Mouse (Mus musculus) forebrain, embryonic 12.5 days (tissue): Measurements from ENCODE around the gene Dscam. TPM values are rescaled to one million over a fixed set of nuclear protein-coding genes. Genes with fewer than 3 reads are reported as not detected.
A peak's percentile ranks its signal among the peaks of the same experiment; 100 is the strongest.

Source experiments
- ATAC-seq: fragments of 200-750 bp; cut with Nextera tagmentation; 2 replicates; pipeline ENCODE4 v1.8.0; 2017; ENCODE audit warnings: moderate TSS enrichment; ENCODE audit not compliant: low FRiP score
- H3K27ac ChIP-seq: fragments of 300-500 bp; sonication (generic); 2 replicates; pipeline ENCODE4 v1.5.1; 2016; ENCODE audit warnings: mild to moderate bottlenecking
- H3K27me3 ChIP-seq: fragments of 300-500 bp; sonication (generic); 2 replicates; pipeline ENCODE4 v1.6.1; 2016; ENCODE audit warnings: mild to moderate bottlenecking
- H3K36me3 ChIP-seq: fragments of 300-500 bp; sonication (generic); replicated peaks from 2 replicates; pipeline ENCODE4 v1.6.1; 2016; ENCODE audit warnings: mild to moderate bottlenecking
- H3K4me1 ChIP-seq: fragments of 300-500 bp; sonication (generic); 2 replicates; pipeline ENCODE4 v1.6.1; 2016
- H3K4me2 ChIP-seq: fragments of 300-500 bp; sonication (generic); 2 replicates; pipeline ENCODE4 v1.6.1; 2016; ENCODE audit warnings: mild to moderate bottlenecking, moderate library complexity
- H3K4me3 ChIP-seq: fragments of 300-500 bp; sonication (generic); replicated peaks from 2 replicates; pipeline ENCODE4 v1.5.1; 2016; ENCODE audit warnings: mild to moderate bottlenecking
- H3K9ac ChIP-seq: fragments of 300-500 bp; sonication (generic); 2 replicates; pipeline ENCODE4 v1.6.1; 2016; ENCODE audit warnings: mild to moderate bottlenecking
- H3K9me3 ChIP-seq: fragments of 300-500 bp; sonication (generic); 2 replicates; pipeline ENCODE4 v1.6.1; 2016
- WGBS: fragments of 180-500 bp; shearing (Covaris S2); methylation state at CpG from one replicate; pipeline ENCODE4 v1.1.7; 2016; 5-methylcytosine and 5-hydroxymethylcytosine counted together
- polyA plus RNA-seq: library from polyadenylated mRNA; unstranded; fragments of >200 nt; fragmentation: Nextera tagmentation; extraction: Ambion mirVana; gene quantifications from 2 replicates; pipeline ENCODE4 v1.2.1, GENCODE M21; 2016

Dscam gene
- polyA plus RNA-seq, 1 experiment from 2014 or later: 2.6 TPM

- Histone ChIP-seq H3K36me3 (no peaks in the 10 kb centered on the region), H3K4me3 (no peak overlapping the region), H3K9ac (no peak overlapping the region), H3K27me3 (no peaks in the 10 kb centered on the region), H3K4me2 (no peak overlapping the region), H3K9me3 (no peaks in the 10 kb centered on the region), H3K4me1 (peaks cover 49% of the 10 kb centered on the region), H3K27ac (peak overlapping the region; percentile 70)
- WGBS: 39% methylated on average over 11 of the region's 11 CpGs
- ATAC-seq: peak; percentile 67
Measured at GRCm38 (mm10) chr16:97007892-97008527, 162.5 kb downstream of the Dscam start.

GRCm38 (mm10) chr16:97006854-97007182, 163.7 kb downstream of the Dscam start:
- no peaks in the 10 kb centered on the region for H3K9me3 ChIP-seq
- peaks cover 56% of the 10 kb centered on the region for H3K4me1 ChIP-seq
- no peaks in the 10 kb centered on the region for H3K36me3 ChIP-seq
- no peak overlapping the region for H3K9ac ChIP-seq
- no peak for ATAC-seq
- H3K4me2 ChIP-seq: no peak overlapping the region
- no peaks in the 10 kb centered on the region for H3K27me3 ChIP-seq
- no peak overlapping the region for H3K4me3 ChIP-seq
- H3K27ac ChIP-seq: peak overlapping the region; percentile 70

- Histone ChIP-seq H3K4me3 (no peak overlapping the region), H3K9me3 (no peaks in the 10 kb centered on the region), H3K36me3 (no peaks in the 10 kb centered on the region), H3K27ac (peak overlapping the region; percentile 70), H3K4me2 (no peak overlapping the region), H3K4me1 (peaks cover 59% of the 10 kb centered on the region), H3K27me3 (no peaks in the 10 kb centered on the region), H3K9ac (no peak overlapping the region)
- no peak for ATAC-seq
- 60% methylated on average over 9 of the region's 9 CpGs for WGBS
Measured at GRCm38 (mm10) chr16:97006041-97006853, 164.3 kb downstream of the Dscam start.

- no peak overlapping the region for H3K4me3 ChIP-seq
- no peak overlapping the region for H3K9ac ChIP-seq
- 68% methylated on average over 1 of the region's 1 CpGs for WGBS
- H3K4me2 ChIP-seq: no peak overlapping the region
- no peak overlapping the region; the same call in 1 of the 2 replicates for H3K27ac ChIP-seq
- no peaks in the 10 kb centered on the region for H3K27me3 ChIP-seq
- no peak for ATAC-seq
- H3K36me3 ChIP-seq: no peaks in the 10 kb centered on the region
- H3K4me1 ChIP-seq: peaks cover 48% of the 10 kb centered on the region
- H3K9me3 ChIP-seq: no peaks in the 10 kb centered on the region
Measured at GRCm38 (mm10) chr16:97003965-97004364, 166.6 kb downstream of the Dscam start.

GRCm38 (mm10) chr16:97002837-97003236, 167.7 kb downstream of the Dscam start:
- 23% methylated on average over 2 of the region's 2 CpGs for WGBS
- H3K9ac ChIP-seq: no peak overlapping the region
- H3K4me2 ChIP-seq: no peak overlapping the region
- H3K4me3 ChIP-seq: no peak overlapping the region
- H3K36me3 ChIP-seq: no peaks in the 10 kb centered on the region
- ATAC-seq: peak; percentile 40; the same call in 1 of the 2 replicates
- peak overlapping the region; percentile 68 for H3K27ac ChIP-seq
- H3K9me3 ChIP-seq: no peaks in the 10 kb centered on the region
- H3K4me1 ChIP-seq: peaks cover 40% of the 10 kb centered on the region
- H3K27me3 ChIP-seq: no peaks in the 10 kb centered on the region

GRCm38 (mm10) chr16:97002189-97002588, 168.4 kb downstream of the Dscam start:
- 76% methylated on average over 3 of the region's 3 CpGs for WGBS
- Histone ChIP-seq H3K27ac (peak overlapping the region; percentile 65), H3K27me3 (no peaks in the 10 kb centered on the region), H3K4me1 (peaks cover 33% of the 10 kb centered on the region), H3K4me2 (no peak overlapping the region), H3K4me3 (no peak overlapping the region), H3K9ac (no peak overlapping the region), H3K36me3 (no peaks in the 10 kb centered on the region), H3K9me3 (no peaks in the 10 kb centered on the region)
- ATAC-seq: peak; percentile 74

DNA sequence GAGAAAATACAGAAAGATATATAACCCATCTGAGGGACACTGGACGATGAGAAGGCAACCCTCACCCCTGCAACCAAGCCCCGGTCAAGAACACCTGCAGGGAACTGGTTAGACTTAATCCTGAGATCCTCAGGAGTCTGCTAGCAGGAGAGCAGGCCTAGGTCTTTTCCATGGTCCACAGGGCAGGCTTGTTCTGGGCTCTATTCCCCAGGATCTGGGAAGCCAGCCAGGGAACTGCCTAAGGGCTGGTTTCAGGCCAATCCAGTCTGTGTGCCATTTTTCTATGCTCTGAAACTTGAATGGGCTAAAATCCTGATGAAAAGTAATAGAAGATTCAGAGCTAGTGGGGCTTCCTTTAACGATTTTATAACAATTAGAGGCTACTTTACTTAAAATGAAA, 173.7 kb downstream of the Dscam start:
- WGBS: 58% methylated on average over 3 of the region's 3 CpGs
- no peak for ATAC-seq

DNA sequence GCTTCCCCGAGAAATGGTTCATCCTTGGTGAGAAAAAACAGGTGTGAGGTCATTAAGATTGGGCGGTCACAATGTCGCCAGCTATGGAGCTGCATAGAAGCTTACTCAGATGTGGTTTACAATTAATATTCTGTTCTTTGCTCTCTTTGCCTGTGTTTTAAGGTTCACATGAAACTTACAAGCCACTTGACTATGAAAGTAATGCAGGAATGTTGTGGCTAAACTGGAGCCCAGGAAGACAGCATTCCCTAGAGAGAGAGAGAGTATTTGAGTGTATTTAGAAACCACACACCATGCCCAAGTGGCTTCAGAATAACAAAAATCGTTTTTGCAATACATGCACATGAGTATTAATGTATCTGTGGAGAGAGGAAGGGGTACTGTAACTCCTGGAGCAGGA, 174.7 kb downstream of the Dscam start:
- Histone ChIP-seq H3K4me2 (no peak overlapping the region), H3K36me3 (no peaks in the 10 kb centered on the region), H3K4me3 (no peak overlapping the region), H3K4me1 (0 out of 2 replicates have a peak, but pooled peaks cover 3% of the 10 kb centered on the region), H3K27ac (no peak overlapping the region), H3K9ac (no peak overlapping the region), H3K9me3 (no peaks in the 10 kb centered on the region), H3K27me3 (no peaks in the 10 kb centered on the region)
- ATAC-seq: no peak
- 88% methylated on average over 4 of the region's 4 CpGs for WGBS

More for the DNA sequence above, 173.7 kb downstream of the Dscam start:
- 0 out of 2 replicates have a peak overlapping the region, but pooled peaks have one; percentile 32 for H3K27ac ChIP-seq
- 0 out of 2 replicates have a peak, but pooled peaks cover 5% of the 10 kb centered on the region for H3K4me1 ChIP-seq
- no peaks in the 10 kb centered on the region for H3K9me3 ChIP-seq
- H3K4me2 ChIP-seq: no peak overlapping the region
- H3K9ac ChIP-seq: no peak overlapping the region
- H3K4me3 ChIP-seq: no peak overlapping the region
- no peaks in the 10 kb centered on the region for H3K27me3 ChIP-seq
- H3K36me3 ChIP-seq: no peaks in the 10 kb centered on the region

GRCm38 (mm10) chr16:96987396-96987795, 183.2 kb downstream of the Dscam start:
- ATAC-seq: no peak

GRCm38 (mm10) chr16:96973300-96973699, 197.3 kb downstream of the Dscam start:
- no peaks in the 10 kb centered on the region for H3K9me3 ChIP-seq
- no peak overlapping the region for H3K4me2 ChIP-seq
- no peaks in the 10 kb centered on the region for H3K36me3 ChIP-seq
- 58% methylated on average over 7 of the region's 7 CpGs for WGBS
- no peaks in the 10 kb centered on the region for H3K27me3 ChIP-seq
- no peak for ATAC-seq
- no peak overlapping the region for H3K27ac ChIP-seq
- H3K4me3 ChIP-seq: no peak overlapping the region
- no peak overlapping the region for H3K9ac ChIP-seq
- H3K4me1 ChIP-seq: peaks cover 15% of the 10 kb centered on the region; the same call in 1 of the 2 replicates

More at GRCm38 (mm10) chr16:96987396-96987795, 183.2 kb downstream of the Dscam start:
- Histone ChIP-seq H3K27ac (no peak overlapping the region), H3K4me2 (no peak overlapping the region), H3K27me3 (no peaks in the 10 kb centered on the region), H3K9me3 (no peaks in the 10 kb centered on the region), H3K36me3 (no peaks in the 10 kb centered on the region), H3K4me1 (no peaks in the 10 kb centered on the region), H3K9ac (no peak overlapping the region), H3K4me3 (no peak overlapping the region)
- WGBS: 85% methylated on average over 2 of the region's 2 CpGs

- Histone ChIP-seq H3K27ac (no peak overlapping the region), H3K36me3 (no peaks in the 10 kb centered on the region), H3K9ac (no peak overlapping the region), H3K27me3 (no peaks in the 10 kb centered on the region), H3K4me3 (no peak overlapping the region), H3K9me3 (no peaks in the 10 kb centered on the region), H3K4me2 (no peak overlapping the region), H3K4me1 (peaks cover 15% of the 10 kb centered on the region; the same call in 1 of the 2 replicates)
- WGBS: 89% methylated on average over 4 of the region's 4 CpGs
- no peak for ATAC-seq
Measured at GRCm38 (mm10) chr16:96971768-96972167, 198.8 kb downstream of the Dscam start.

GRCm38 (mm10) chr16:96970412-96970811, 200.1 kb downstream of the Dscam start:
- Histone ChIP-seq H3K27ac (no peak overlapping the region), H3K36me3 (no peaks in the 10 kb centered on the region), H3K9ac (no peak overlapping the region), H3K9me3 (no peaks in the 10 kb centered on the region), H3K4me2 (no peak overlapping the region), H3K4me1 (peaks cover 15% of the 10 kb centered on the region; the same call in 1 of the 2 replicates), H3K27me3 (no peaks in the 10 kb centered on the region), H3K4me3 (no peak overlapping the region)
- no peak for ATAC-seq
- 81% methylated on average over 2 of the region's 2 CpGs for WGBS
